In the genomic region with DNA sequence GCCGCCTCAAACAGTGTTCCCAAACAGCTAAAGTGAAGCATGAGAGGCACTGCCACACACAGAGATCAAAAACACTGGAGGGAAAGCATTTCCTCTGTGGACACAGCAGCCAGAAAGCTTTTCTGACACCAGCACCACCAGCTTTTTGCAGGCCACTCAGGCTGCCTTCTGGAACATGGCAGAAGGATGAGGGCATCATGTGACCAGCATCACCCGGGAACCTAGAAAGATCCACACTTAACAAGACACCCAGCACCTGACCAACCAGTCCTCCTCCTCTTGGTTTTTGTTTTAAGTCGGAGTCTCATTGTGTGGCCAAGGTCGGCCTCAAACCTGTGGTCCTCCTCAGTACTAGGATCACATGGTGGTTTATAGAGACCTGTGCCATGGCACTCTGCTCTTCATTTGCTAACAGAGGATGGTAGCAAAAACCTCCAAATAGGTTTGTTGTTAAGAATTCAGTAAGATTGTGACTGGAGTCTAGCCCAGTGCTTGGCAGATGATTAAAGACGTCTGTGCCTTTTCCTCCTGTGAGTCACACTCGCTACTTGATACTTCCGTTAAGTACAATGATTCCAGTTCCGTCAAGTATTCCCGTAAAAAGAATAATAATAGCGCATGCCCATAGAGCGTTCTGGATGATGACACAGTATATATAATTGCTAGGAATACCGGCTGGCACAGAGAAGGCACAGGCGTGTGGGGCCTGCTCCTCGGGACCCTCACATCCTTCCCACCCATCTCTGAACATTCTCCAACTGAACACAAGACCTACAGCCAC, we compare ENCODE assay signal across 10 mouse cellular contexts. TPM values are rescaled to one million over a fixed set of nuclear protein-coding genes. Genes with fewer than 3 reads are reported as not detected.
DNase-seq lines count a peak whose midpoint lies in the region; ATAC-seq lines count a peak whose summit lies in the region.
"Had no signal": no experiment of that assay in that cellular context is flagged by ENCODE, and none has a peak within 500 bp of the region (broad histone marks: within the 10 kb centered on the region; RNA-seq: fewer than 3 reads in every experiment).

No protein-coding gene starts in this region.

- ATAC-seq in limb, embryonic 15.5 days (ENCODE audit: insufficient number of reproducible peaks, low FRiP score, low TSS enrichment, low read depth), result no peak

- no peak overlapping the region for H3K9ac ChIP-seq in limb, embryonic 15.5 days
- H3K9ac ChIP-seq: liver, embryonic 14.5 days had no signal

- H3K27me3 ChIP-seq in limb, embryonic 15.5 days, result no peaks in the 10 kb centered on the region

- H3K9me3 ChIP-seq in limb, embryonic 15.5 days, result no peaks in the 10 kb centered on the region

- WGBS in limb, embryonic 15.5 days, result 47% methylated on average over 14 of the region's 14 CpGs

- peak overlapping the region; percentile 43 for H3K27ac ChIP-seq in limb, embryonic 15.5 days
- H3K27ac ChIP-seq: liver, embryonic 14.5 days had no signal

- intact Hi-C loops in heart, postnatal 25 days (cut with DNase I), result no loop called here

- peak; percentile 95 for DNase-seq in heart, adult 11 months
- DNase-seq in heart, postnatal 25 days (ENCODE audit: low spot score), result no peak
- peak; percentile 93 for DNase-seq in 416B (ENCODE audit: low read depth)
- peak; percentile 93 for DNase-seq in fibroblast of lung, adult 2 months (ENCODE audit: low read depth)
- DNase-seq in cerebellum, adult 11-12 months, result no peak
- DNase-seq in layer of hippocampus, postnatal 36 days, result no peak
- no peak for DNase-seq in thymus, postnatal 14 days
- DNase-seq: thymus, postnatal 36 days had no signal

- no peak overlapping the region for H3K4me3 ChIP-seq in limb, embryonic 15.5 days

- H3K4me1 ChIP-seq in limb, embryonic 15.5 days, result peaks cover 12% of the 10 kb centered on the region

- no peaks in the 10 kb centered on the region for H3K36me3 ChIP-seq in limb, embryonic 15.5 days

- no peak overlapping the region for H3K4me2 ChIP-seq in limb, embryonic 15.5 days

RNA-seq across cellular contexts. Expression of gene Iqgap1, which starts 51.8 kb away (rescaled TPM):
- 10 to 100 TPM; 39.8 to 46.7 TPM for total RNA-seq in heart, postnatal 25 days (2021)
- 98.9 and 103 TPM in 2 replicates for polyA plus RNA-seq in limb, embryonic 15.5 days (2015; fragmentation: Nextera tagmentation; extraction: Ambion mirVana)
- 10 to 100 TPM; 19.5 to 23.9 TPM for total RNA-seq in layer of hippocampus, postnatal 36 days (2021)

Comparison
In these comparisons a context has a peak if more than half of its experiments do, and no peak if none do; other contexts are left out.
1. DNase-seq: peak in heart, adult 11 months (single experiment), 416B (single experiment) and fibroblast of lung, adult 2 months (single experiment); none in heart, postnatal 25 days (single experiment), cerebellum, adult 11-12 months (single experiment), layer of hippocampus, postnatal 36 days (0 of 2) and thymus, postnatal 14 days (single experiment).